Mouse (Mus musculus): ENCODE measurements at regions not wholly inside any gene's neighbourhood (a gene's known extent, or its start where the extent isn't known, plus 50 kb on each side); places are given as distances from the start of the nearest gene placed in this dataset.

GRCm38 (mm10) chr5:16984877-16985276 lies 193.3 kb downstream of the Gm28710 start:
- ATAC-seq (ENCODE audit: low FRiP score), result no peak

DNA sequence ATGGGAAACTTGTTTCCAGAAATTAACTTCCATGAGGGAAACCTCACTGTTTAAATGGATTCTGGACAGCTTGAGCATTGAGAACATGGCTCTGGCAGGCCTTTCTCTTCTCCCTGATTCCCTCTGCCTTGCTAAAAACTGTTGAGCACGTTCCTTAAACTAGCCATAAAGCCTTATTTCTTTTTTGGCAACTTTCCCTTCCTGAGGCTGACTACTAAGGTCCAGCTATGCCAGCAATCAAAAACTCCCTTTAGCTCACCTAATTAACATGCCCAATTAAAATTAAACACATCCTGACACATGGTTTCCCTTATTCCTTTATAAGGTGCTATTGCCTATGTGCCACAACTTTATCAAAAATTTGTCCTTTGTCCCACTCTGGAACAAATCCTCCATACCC lies 199.9 kb downstream of the Gm28710 start:
- WGBS, result 70% methylated on average over 1 of the region's 1 CpGs
- no peak for TF ChIP-seq CTCF (IDR thresholded peaks at IDR 0.05)
- Histone ChIP-seq H3K36me3 (ENCODE audit: insufficient read depth, low read length) (no peaks in the 10 kb centered on the region), H3K4me3 (ENCODE audit: low read depth, low read length) (no peak overlapping the region), H3K27ac (ENCODE audit: low read depth, low read length) (no peak overlapping the region), H3K9ac (replicated peaks; ENCODE audit: low read length, poor library complexity, severe bottlenecking) (no peak overlapping the region), H3K27me3 (ENCODE audit: insufficient read depth, low read length) (no peaks in the 10 kb centered on the region), H3K4me1 (ENCODE audit: insufficient read depth, low read length) (no peaks in the 10 kb centered on the region), H3K9me3 (ENCODE audit: low read length) (no peaks in the 10 kb centered on the region), H3K4me2 (ENCODE audit: low read depth, low read length, poor library complexity, severe bottlenecking) (no peak overlapping the region)
- ATAC-seq (ENCODE audit: low FRiP score) (no peak), DNase-seq (ENCODE audit: low spot score) (no peak)

More at GRCm38 (mm10) chr5:16984877-16985276, 193.3 kb downstream of the Gm28710 start:
- Histone ChIP-seq H3K36me3 (ENCODE audit: insufficient read depth, low read length) (no peaks in the 10 kb centered on the region), H3K27me3 (ENCODE audit: insufficient read depth, low read length) (no peaks in the 10 kb centered on the region), H3K4me1 (ENCODE audit: insufficient read depth, low read length) (no peaks in the 10 kb centered on the region), H3K9ac (replicated peaks; ENCODE audit: low read length, poor library complexity, severe bottlenecking) (no peak overlapping the region), H3K9me3 (ENCODE audit: low read length) (no peaks in the 10 kb centered on the region), H3K4me2 (ENCODE audit: low read depth, low read length, poor library complexity, severe bottlenecking) (no peak overlapping the region), H3K27ac (ENCODE audit: low read depth, low read length) (no peak overlapping the region), H3K4me3 (ENCODE audit: low read depth, low read length) (no peak overlapping the region)
- no peak for DNase-seq (ENCODE audit: low spot score)
- TF ChIP-seq CTCF (IDR thresholded peaks at IDR 0.05), result no peak
- WGBS, result 85% methylated on average over 2 of the region's 2 CpGs

DNA sequence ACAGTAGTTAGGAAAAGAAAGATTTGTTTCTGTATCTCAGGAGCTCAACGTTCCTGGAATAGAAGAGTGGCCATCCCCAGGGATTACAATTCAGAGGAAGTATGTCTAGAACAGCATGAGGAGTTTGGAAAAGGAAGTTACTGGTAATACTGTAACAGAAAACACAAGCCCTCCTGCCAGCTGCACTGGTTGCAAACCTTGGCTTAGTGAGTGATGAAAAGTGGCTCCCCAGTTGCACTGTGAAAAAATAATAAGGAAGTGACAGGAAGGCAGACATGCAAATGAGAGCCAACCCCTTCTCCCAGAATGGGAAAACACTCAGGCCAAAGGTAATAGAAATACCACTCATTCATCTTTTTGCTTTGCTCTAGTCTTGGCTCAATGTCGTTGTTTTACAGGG lies 207.6 kb downstream of the Gm28710 start:
- DNase-seq (ENCODE audit: low spot score), result no peak
- Histone ChIP-seq H3K4me3 (ENCODE audit: low read depth, low read length) (no peak overlapping the region), H3K4me2 (ENCODE audit: low read depth, low read length, poor library complexity, severe bottlenecking) (no peak overlapping the region), H3K27me3 (ENCODE audit: insufficient read depth, low read length) (no peaks in the 10 kb centered on the region), H3K27ac (ENCODE audit: low read depth, low read length) (no peak overlapping the region), H3K9me3 (ENCODE audit: low read length) (no peaks in the 10 kb centered on the region), H3K4me1 (ENCODE audit: insufficient read depth, low read length) (no peaks in the 10 kb centered on the region), H3K9ac (replicated peaks; ENCODE audit: low read length, poor library complexity, severe bottlenecking) (no peak overlapping the region), H3K36me3 (ENCODE audit: insufficient read depth, low read length) (no peaks in the 10 kb centered on the region)
- no peak for ATAC-seq (ENCODE audit: low FRiP score)
- TF ChIP-seq CTCF (IDR thresholded peaks at IDR 0.05), result no peak
- 45% methylated on average over 2 of the region's 2 CpGs for WGBS

GRCm38 (mm10) chr5:17006807-17007522 lies 215.4 kb downstream of the Gm28710 start:
- H3K9ac ChIP-seq (replicated peaks; ENCODE audit: low read length, poor library complexity, severe bottlenecking), result no peak overlapping the region
- H3K27ac ChIP-seq (ENCODE audit: low read depth, low read length), result no peak overlapping the region
- DNase-seq (ENCODE audit: low spot score), result no peak
- H3K4me1 ChIP-seq (ENCODE audit: insufficient read depth, low read length), result no peaks in the 10 kb centered on the region
- H3K36me3 ChIP-seq (ENCODE audit: insufficient read depth, low read length), result no peaks in the 10 kb centered on the region
- no peak for TF ChIP-seq CTCF (IDR thresholded peaks at IDR 0.05)
- H3K4me2 ChIP-seq (ENCODE audit: low read depth, low read length, poor library complexity, severe bottlenecking), result no peak overlapping the region
- no peak overlapping the region for H3K4me3 ChIP-seq (ENCODE audit: low read depth, low read length)
- no peaks in the 10 kb centered on the region for H3K9me3 ChIP-seq (ENCODE audit: low read length)
- 65% methylated on average over 3 of the region's 3 CpGs for WGBS
- no peak for ATAC-seq (ENCODE audit: low FRiP score)
- no peaks in the 10 kb centered on the region for H3K27me3 ChIP-seq (ENCODE audit: insufficient read depth, low read length)

GRCm38 (mm10) chr5:17021636-17022035 lies 230.0 kb downstream of the Gm28710 start:
- H3K27ac ChIP-seq (ENCODE audit: low read depth, low read length), result no peak overlapping the region

GRCm38 (mm10) chr5:17053935-17054334 lies 262.3 kb downstream of the Gm28710 start:
- Histone ChIP-seq H3K27me3 (ENCODE audit: insufficient read depth, low read length) (no peaks in the 10 kb centered on the region), H3K9ac (replicated peaks; ENCODE audit: low read length, poor library complexity, severe bottlenecking) (no peak overlapping the region), H3K4me2 (ENCODE audit: low read depth, low read length, poor library complexity, severe bottlenecking) (no peak overlapping the region), H3K27ac (ENCODE audit: low read depth, low read length) (no peak overlapping the region), H3K4me3 (ENCODE audit: low read depth, low read length) (no peak overlapping the region), H3K9me3 (ENCODE audit: low read length) (no peaks in the 10 kb centered on the region), H3K36me3 (ENCODE audit: insufficient read depth, low read length) (no peaks in the 10 kb centered on the region), H3K4me1 (ENCODE audit: insufficient read depth, low read length) (no peaks in the 10 kb centered on the region)
- no peak for DNase-seq (ENCODE audit: low spot score)
- no peak for TF ChIP-seq CTCF (IDR thresholded peaks at IDR 0.05)
- ATAC-seq (ENCODE audit: low FRiP score), result no peak
- 66% methylated on average over 2 of the region's 2 CpGs for WGBS

More at GRCm38 (mm10) chr5:17021636-17022035, 230.0 kb downstream of the Gm28710 start:
- DNase-seq (ENCODE audit: low spot score), result no peak
- no peak overlapping the region for H3K4me2 ChIP-seq (ENCODE audit: low read depth, low read length, poor library complexity, severe bottlenecking)
- no peaks in the 10 kb centered on the region for H3K9me3 ChIP-seq (ENCODE audit: low read length)
- no peak overlapping the region for H3K9ac ChIP-seq (replicated peaks; ENCODE audit: low read length, poor library complexity, severe bottlenecking)
- no peak for ATAC-seq (ENCODE audit: low FRiP score)
- H3K36me3 ChIP-seq (ENCODE audit: insufficient read depth, low read length), result no peaks in the 10 kb centered on the region
- no peak overlapping the region for H3K4me3 ChIP-seq (ENCODE audit: low read depth, low read length)
- TF ChIP-seq CTCF (IDR thresholded peaks at IDR 0.05), result no peak
- H3K27me3 ChIP-seq (ENCODE audit: insufficient read depth, low read length), result no peaks in the 10 kb centered on the region
- no peaks in the 10 kb centered on the region for H3K4me1 ChIP-seq (ENCODE audit: insufficient read depth, low read length)

Measured in midbrain, postnatal 0 days (tissue).